Mouse (Mus musculus) spleen, adult 2 months (tissue): ENCODE measurements at regions not wholly inside any gene's neighbourhood (a gene's known extent, or its start where the extent isn't known, plus 50 kb on each side); places are given as distances from the start of the nearest gene placed in this dataset.

Experiments used
- DNase-seq, 2 experiments: peaks; one replicate each; pipeline versions ENCODE4 v3.0.0 to v3.0.0-alpha.2; 2012 to 2021; ENCODE audit warnings: low spot score in 2 of 2, low read depth in 1 of 2
- H3K27ac ChIP-seq: fragments of 200-500 bp; 2 replicates; pipeline ENCODE4 v1.5.1; 2012; ENCODE audit warnings: low read length, inconsistent platforms; ENCODE audit not compliant: insufficient read depth
- H3K27me3 ChIP-seq: fragments of 200-500 bp; 2 replicates; pipeline ENCODE4 v1.6.1; 2012; ENCODE audit warnings: mild to moderate bottlenecking, moderate library complexity, low read length, inconsistent platforms; ENCODE audit not compliant: control insufficient read depth, insufficient read depth
- H3K36me3 ChIP-seq: fragments of 200-500 bp; 2 replicates; pipeline ENCODE4 v1.6.1; 2012; ENCODE audit warnings: mild to moderate bottlenecking, low read length, inconsistent platforms; ENCODE audit not compliant: control insufficient read depth, insufficient read depth
- H3K4me1 ChIP-seq: fragments of 200-500 bp; 2 replicates; pipeline ENCODE4 v1.6.1; 2011; ENCODE audit warnings: inconsistent platforms; ENCODE audit not compliant: control insufficient read depth, insufficient read depth, insufficient read length
- H3K4me3 ChIP-seq: fragments of 200-500 bp; 2 replicates; pipeline ENCODE4 v1.5.1; 2011; ENCODE audit warnings: mild to moderate bottlenecking, inconsistent platforms; ENCODE audit not compliant: insufficient read depth, insufficient read length; ENCODE audit errors: extremely low read depth
- CTCF ChIP-seq: fragments of 200-500 bp; IDR thresholded peaks from 2 replicates; pipeline ENCODE4 v1.5.1; 2011; ENCODE audit warnings: mild to moderate bottlenecking, inconsistent platforms; ENCODE audit not compliant: insufficient read depth, insufficient read length, insufficient replicate concordance; ENCODE audit errors: extremely low read depth
- POLR2A ChIP-seq: fragments of 200-500 bp; IDR thresholded peaks from 2 replicates; pipeline ENCODE4 v1.6.1; 2011; ENCODE audit warnings: low read depth, low read length, inconsistent platforms
- WGBS: fragments of 180-500 bp; shearing (Covaris S2); methylation state at CpG from one replicate; pipeline ENCODE4 v1.1.7; 2018; 5-methylcytosine and 5-hydroxymethylcytosine counted together

DNA sequence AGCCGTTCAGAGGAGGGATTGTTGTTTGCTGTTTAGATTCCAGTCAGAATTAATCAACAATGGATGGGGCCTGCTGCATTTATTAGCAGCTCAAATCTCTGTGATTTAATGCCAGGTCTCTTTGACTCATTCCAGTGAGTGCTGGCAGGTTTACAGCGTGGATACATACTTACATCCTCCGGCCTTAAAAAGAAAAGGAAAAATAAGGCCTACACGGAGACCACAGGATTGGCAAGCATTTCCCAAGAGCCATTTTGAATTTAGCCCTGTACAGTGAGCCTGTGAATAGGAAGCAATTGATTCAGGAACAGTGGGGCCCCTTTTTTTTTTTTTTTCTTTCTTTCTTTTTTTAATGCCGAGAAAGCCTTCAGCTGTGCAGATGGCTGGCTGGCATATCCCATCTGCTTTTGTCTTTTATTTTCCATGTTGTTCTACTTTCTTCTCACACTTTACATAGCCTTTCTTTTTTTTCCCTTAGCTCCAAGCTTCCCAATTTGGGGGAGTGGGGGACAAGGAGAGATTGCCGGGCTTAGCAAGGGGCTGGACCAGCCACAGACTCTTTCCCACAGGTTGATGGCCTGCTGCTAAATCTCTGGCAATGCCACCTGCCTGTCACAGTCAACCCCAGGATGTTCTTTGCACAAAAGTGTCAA, 92.6 kb upstream of the Gm5148 start:
- TF ChIP-seq CTCF: no peak
- TF ChIP-seq POLR2A: no peak
- H3K4me3 ChIP-seq: no peak overlapping the region
- 90% methylated on average over 6 of the region's 6 CpGs for WGBS
- DNase-seq: no peak
- no peak overlapping the region for H3K27ac ChIP-seq
- no peaks in the 10 kb centered on the region for H3K27me3 ChIP-seq
- no peaks in the 10 kb centered on the region for H3K36me3 ChIP-seq
- H3K4me1 ChIP-seq: no peaks in the 10 kb centered on the region

- no peak for TF ChIP-seq POLR2A
- TF ChIP-seq CTCF: no peak
- Histone ChIP-seq H3K36me3 (no peaks in the 10 kb centered on the region), H3K27ac (no peak overlapping the region), H3K4me1 (no peaks in the 10 kb centered on the region), H3K4me3 (no peak overlapping the region), H3K27me3 (no peaks in the 10 kb centered on the region)
- WGBS: 91% methylated on average over 6 of the region's 6 CpGs
- DNase-seq: no peak
Measured at GRCm38 (mm10) chr3:37815771-37816170, 91.5 kb upstream of the Gm5148 start.

- no peak overlapping the region; the same call in 1 of the 2 replicates for H3K4me3 ChIP-seq
- no peak for DNase-seq
- no peak for TF ChIP-seq POLR2A
- TF ChIP-seq CTCF: no peak
- H3K27me3 ChIP-seq: no peaks in the 10 kb centered on the region
- H3K27ac ChIP-seq: no peak overlapping the region
- WGBS: 91% methylated on average over 3 of the region's 3 CpGs
- H3K4me1 ChIP-seq: no peaks in the 10 kb centered on the region
- H3K36me3 ChIP-seq: no peaks in the 10 kb centered on the region
Measured at GRCm38 (mm10) chr3:37812936-37813335, 88.6 kb upstream of the Gm5148 start.

DNA sequence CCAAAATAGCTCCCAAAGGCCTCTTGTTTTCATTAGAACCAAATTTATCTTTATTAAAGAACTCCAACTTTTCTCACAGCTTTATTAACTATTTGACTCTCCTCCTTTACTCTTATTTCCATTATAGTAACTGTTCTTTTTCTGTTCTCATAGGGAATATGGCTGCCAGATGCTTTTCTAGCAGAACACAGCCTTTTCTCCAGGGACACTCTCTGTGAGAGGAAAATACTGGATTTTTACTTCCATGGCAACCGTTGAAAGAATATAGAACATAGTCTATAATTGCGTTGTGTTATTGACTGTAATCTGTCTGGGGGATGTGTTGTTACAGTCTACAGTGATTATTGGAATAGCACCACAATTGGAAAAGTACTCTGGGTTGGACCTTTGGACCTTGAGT, 87.1 kb upstream of the Gm5148 start:
- Histone ChIP-seq H3K4me1 (no peaks in the 10 kb centered on the region), H3K4me3 (no peak overlapping the region), H3K27ac (no peak overlapping the region), H3K27me3 (no peaks in the 10 kb centered on the region), H3K36me3 (no peaks in the 10 kb centered on the region)
- 90% methylated on average over 2 of the region's 2 CpGs for WGBS
- TF ChIP-seq POLR2A (no peak), CTCF (no peak)
- no peak for DNase-seq

GRCm38 (mm10) chr3:37810763-37811162, 86.5 kb upstream of the Gm5148 start:
- Histone ChIP-seq H3K36me3 (no peaks in the 10 kb centered on the region), H3K4me1 (no peaks in the 10 kb centered on the region; the same call in 1 of the 2 replicates), H3K27me3 (no peaks in the 10 kb centered on the region), H3K4me3 (no peak overlapping the region), H3K27ac (no peak overlapping the region)
- 87% methylated on average over 2 of the region's 2 CpGs for WGBS
- TF ChIP-seq CTCF (no peak), POLR2A (no peak)
- DNase-seq: no peak

DNA sequence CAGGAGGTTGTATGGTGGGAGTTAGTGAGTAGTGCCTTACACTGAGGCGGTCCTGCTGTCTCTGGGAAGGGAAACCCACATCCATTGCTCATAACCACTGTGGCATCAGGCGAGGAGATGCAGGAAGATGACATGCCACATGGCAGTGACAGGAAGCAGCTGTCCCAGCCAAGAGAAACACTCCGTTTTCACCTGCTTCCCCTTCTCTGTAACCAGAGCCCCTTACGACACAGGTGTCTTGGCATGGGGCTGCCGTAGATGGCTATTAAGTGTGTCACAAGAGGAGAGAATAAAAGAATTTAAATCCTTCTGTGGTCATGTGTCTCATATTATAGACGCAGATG, 81.5 kb upstream of the Gm5148 start:
- peaks cover 5% of the 10 kb centered on the region; the same call in 1 of the 2 replicates for H3K4me1 ChIP-seq
- no peaks in the 10 kb centered on the region for H3K36me3 ChIP-seq
- no peak for DNase-seq
- H3K27ac ChIP-seq: no peak overlapping the region
- H3K4me3 ChIP-seq: no peak overlapping the region
- H3K27me3 ChIP-seq: no peaks in the 10 kb centered on the region
- 5% methylated on average over 6 of the region's 6 CpGs for WGBS
- TF ChIP-seq CTCF: no peak
- no peak for TF ChIP-seq POLR2A

DNA sequence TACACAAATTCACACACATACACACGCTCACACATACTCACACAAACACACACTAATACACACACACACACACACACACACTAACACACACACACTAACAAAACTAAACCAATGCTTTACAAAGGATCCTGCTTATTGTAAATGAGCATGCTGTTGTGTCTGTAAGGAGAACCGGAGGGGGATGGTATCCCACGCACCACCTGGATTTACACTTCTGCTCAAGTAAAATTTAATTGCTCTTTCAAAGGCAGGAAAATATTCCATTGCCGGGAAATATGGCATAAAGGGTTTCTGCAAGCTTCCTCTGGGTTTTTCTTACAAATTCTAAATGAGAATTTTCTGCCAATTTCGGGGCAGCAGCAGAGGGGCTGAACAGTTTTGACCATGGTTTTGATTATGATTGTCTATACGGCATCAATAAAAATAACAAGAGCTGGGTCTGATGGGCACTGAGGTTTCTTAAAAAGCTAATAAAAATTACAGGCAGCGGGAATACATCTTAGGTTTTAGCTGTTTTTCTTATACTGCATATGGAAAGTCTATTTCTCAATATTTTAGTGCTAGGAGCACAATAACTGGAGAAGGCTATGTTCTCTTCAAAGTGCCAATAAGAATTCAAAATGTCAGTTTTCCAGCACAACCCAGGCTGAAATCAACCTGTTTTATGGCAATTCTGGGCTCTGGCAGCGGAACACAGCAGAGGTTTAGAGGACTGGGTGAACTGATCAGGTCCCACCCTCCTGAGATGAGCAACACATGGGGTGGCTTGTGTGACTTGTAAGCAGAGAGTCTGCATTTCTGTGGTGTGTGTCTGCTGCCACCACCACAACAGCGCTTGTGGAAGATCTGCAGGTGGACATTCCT, 80.9 kb upstream of the Gm5148 start:
- H3K27ac ChIP-seq: no peak overlapping the region
- no peak for DNase-seq
- H3K4me1 ChIP-seq: peaks cover 5% of the 10 kb centered on the region; the same call in 1 of the 2 replicates
- no peak overlapping the region for H3K4me3 ChIP-seq
- WGBS: 71% methylated on average over 9 of the region's 9 CpGs
- H3K27me3 ChIP-seq: no peaks in the 10 kb centered on the region
- H3K36me3 ChIP-seq: no peaks in the 10 kb centered on the region
- TF ChIP-seq POLR2A (no peak), CTCF (no peak)
